Mouse (Mus musculus): ENCODE data around the gene Ntn1. TPM values are rescaled to one million over a fixed set of nuclear protein-coding genes. Genes with fewer than 3 reads are reported as not detected.

Ntn1 gene
- total RNA-seq, 2 experiments from 2014 or later = 6.9 to 10.9 TPM

- intact Hi-C loops (cut with DNase I; ENCODE audit: low total_unique reads) = no loop called here
- DNase-seq = no peak
Observed at GRCm38 (mm10) chr11:68342761-68343160, 57.9 kb downstream of the Ntn1 start.

- no peak for DNase-seq
- intact Hi-C loops (cut with DNase I; ENCODE audit: low total_unique reads) = no loop called here
Observed at GRCm38 (mm10) chr11:68342003-68342400, 58.6 kb downstream of the Ntn1 start.

DNA sequence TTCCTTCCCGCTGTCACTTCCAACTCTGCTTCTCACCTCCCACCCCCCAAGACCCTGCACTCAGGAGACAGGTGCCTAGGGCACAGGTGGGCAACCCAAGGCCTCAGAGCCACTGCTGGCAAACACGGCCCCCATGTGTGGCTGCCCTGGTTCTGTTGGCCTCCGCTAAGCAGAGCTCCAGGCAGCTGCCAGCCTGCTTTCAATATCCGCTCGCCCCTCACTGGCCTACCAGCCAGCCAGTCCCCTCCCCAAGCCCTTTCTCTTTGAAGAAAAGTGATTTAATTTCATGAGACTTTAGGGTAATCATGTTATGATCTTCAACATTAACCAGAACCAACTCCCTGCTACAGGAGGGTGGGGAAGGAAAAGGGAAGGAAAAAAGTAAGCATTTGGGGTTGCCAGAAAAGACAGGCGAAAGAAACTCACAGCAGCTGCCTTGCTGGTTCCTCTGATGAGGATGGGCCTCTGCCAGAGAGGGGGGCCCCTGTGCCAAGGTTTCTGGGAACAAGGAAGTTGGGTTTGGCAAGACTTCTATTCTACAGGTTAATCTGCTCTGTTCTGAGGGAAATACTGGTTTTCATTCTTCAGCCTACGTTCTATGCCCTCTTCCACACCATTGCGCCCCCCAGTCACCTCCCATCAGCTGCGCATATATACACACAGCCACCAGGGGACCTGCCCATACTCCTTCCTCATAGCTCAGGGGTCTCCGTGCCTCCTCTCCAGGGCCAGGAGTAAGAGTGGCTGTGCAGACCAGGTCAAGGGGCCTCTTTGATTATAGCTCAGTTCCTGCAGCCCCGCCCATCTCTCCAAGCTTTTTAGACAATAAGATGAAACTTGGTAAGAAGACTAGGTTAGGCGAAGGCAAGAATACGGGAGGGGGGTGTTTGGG, 59.3 kb downstream of the Ntn1 start:
- intact Hi-C loops (cut with DNase I; ENCODE audit: low total_unique reads) = no loop called here

GRCm38 (mm10) chr11:68340366-68340765, 60.3 kb downstream of the Ntn1 start:
- intact Hi-C loops (cut with DNase I; ENCODE audit: low total_unique reads) = no loop called here
- no peak for DNase-seq

More for the DNA sequence above, 59.3 kb downstream of the Ntn1 start:
- DNase-seq = peak; percentile 60

GRCm38 (mm10) chr11:68339856-68340255, 60.8 kb downstream of the Ntn1 start:
- no peak for DNase-seq
- intact Hi-C loops (cut with DNase I; ENCODE audit: low total_unique reads) = no loop called here

- intact Hi-C loops (cut with DNase I; ENCODE audit: low total_unique reads) = no loop called here
- no peak for DNase-seq
Observed at GRCm38 (mm10) chr11:68339331-68339730, 61.3 kb downstream of the Ntn1 start.

- no peak for DNase-seq
- intact Hi-C loops (cut with DNase I; ENCODE audit: low total_unique reads) = no loop called here
Observed at GRCm38 (mm10) chr11:68331676-68332265, 68.9 kb downstream of the Ntn1 start.

DNA sequence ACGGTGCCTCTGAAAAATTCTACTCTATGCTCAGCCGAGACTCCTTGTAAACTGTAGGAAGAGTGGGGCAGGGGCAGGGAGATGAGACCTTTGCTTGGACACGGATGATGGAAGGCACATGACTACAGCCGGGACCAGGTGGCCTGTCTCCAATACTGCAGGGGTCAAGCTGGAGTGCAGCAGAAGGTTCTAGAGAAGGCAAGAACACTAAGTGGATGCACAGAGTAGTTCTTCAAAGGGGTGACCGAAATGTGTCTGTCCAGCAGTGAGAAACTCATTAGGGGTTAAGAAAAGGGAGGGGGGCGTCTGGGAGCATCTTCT, 69.5 kb downstream of the Ntn1 start:
- intact Hi-C loops (cut with DNase I; ENCODE audit: low total_unique reads) = no loop called here
- no peak for DNase-seq

- DNase-seq = no peak
- intact Hi-C loops (cut with DNase I; ENCODE audit: low total_unique reads) = no loop called here
Observed at GRCm38 (mm10) chr11:68330398-68331116, 70.1 kb downstream of the Ntn1 start.

- DNase-seq = no peak
- intact Hi-C loops (cut with DNase I; ENCODE audit: low total_unique reads) = no loop called here
Observed at GRCm38 (mm10) chr11:68324863-68325262, 75.8 kb downstream of the Ntn1 start.

DNA sequence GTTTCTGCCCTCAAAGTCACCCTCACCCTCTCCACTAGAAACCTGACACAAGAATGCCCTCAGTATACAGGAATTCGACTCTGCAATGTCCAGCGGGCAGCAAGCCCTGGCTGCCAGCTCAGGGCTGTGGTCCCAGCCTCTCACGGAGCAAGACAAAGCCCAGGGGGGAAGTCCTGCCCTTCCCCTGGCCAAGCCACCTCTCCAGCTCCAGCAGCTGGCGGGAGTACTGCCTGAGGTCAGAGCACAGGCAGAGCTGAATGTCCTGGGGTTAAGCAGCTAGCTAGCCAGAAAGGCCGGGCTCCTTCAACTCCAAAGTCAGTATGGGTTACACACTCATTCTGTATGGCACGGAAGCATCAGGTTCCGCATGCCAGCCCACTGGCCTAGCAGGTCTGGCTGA, 79.2 kb downstream of the Ntn1 start:
- intact Hi-C loops (cut with DNase I; ENCODE audit: low total_unique reads) = no loop called here
- peak; percentile 67 for DNase-seq

- intact Hi-C loops (cut with DNase I; ENCODE audit: low total_unique reads) = no loop called here
- no peak for DNase-seq
Observed at GRCm38 (mm10) chr11:68315551-68316130, 85.0 kb downstream of the Ntn1 start.

GRCm38 (mm10) chr11:68313861-68314260, 86.8 kb downstream of the Ntn1 start:
- DNase-seq = no peak
- intact Hi-C loops (cut with DNase I; ENCODE audit: low total_unique reads) = no loop called here

GRCm38 (mm10) chr11:68313065-68313464, 87.6 kb downstream of the Ntn1 start:
- no peak for DNase-seq
- intact Hi-C loops (cut with DNase I; ENCODE audit: low total_unique reads) = no loop called here

DNA sequence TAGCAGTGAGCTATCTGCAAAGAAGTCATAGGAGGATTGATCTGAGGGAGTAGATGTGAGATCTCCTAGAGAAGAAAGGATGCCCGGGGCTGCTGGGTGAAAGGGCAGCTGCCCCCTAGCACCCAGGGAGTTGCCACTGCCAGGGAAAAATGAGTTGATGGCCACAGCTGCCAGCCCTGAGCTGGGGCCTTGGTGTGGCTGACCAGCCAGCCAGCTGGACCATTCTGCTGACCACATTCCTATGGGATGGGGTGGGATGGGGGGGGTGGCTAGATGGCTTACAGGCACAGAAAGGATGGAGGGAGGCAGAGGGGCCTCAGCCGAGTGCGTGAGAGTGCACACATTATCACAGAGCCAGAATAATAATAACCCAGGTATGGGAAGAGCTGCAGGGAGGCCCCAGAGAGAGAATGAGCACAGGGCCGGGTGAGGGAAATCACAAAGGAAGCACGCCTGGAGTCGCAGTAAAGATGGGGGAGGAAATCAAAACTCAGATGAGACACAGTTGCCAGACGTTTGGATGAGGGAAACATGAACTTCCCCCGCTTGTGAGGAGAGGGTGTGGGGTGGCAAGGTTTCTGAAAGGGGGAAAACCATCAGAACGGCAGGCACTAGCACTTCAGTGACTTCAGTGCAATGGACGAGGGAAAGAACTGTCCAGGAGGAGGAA, 91.6 kb downstream of the Ntn1 start:
- intact Hi-C loops (cut with DNase I; ENCODE audit: low total_unique reads) = no loop called here
- peak; percentile 31 for DNase-seq

DNA sequence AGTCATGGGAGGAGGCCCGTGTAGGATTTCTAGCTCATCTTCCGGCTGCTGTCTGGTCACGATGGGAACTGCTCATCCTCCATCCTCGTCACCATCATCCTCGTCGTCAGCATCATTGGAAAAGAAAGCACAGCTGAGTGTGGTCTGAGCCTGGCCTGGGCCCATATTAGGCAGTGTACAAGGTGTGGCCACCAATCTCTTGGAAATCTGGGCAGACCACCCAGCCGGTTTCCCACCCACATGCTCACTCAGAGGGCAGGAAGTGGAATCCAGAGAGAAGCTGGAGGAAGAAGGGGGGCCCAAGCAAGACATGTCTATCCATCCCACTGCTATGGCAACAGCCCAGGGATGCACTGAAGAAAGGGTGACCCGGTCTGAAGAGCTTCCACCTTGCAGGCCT, 94.6 kb downstream of the Ntn1 start:
- no peak for DNase-seq
- intact Hi-C loops (cut with DNase I; ENCODE audit: low total_unique reads) = no loop called here

- intact Hi-C loops (cut with DNase I; ENCODE audit: low total_unique reads) = no loop called here
Observed at GRCm38 (mm10) chr11:68302323-68302722, 98.3 kb downstream of the Ntn1 start.

DNA sequence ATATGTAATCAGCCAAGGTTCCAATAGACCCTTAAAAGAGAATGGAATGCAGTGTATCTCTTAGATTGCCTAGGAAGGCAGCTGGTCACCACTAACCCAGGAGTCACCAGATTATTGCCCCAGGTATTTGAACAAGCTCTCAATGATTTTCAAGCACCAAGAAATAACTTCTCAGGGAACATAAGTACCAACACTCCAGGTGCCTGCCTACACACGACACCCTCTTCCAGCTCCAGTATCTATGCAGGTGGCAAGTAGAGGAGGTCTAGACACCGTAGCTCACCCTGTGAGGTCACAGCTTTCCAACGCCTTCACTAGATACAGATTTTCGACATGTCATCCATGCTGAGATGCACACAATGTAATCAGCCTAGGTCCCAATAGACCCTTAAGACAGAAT, 99.0 kb downstream of the Ntn1 start:
- DNase-seq = no peak
- intact Hi-C loops (cut with DNase I; ENCODE audit: low total_unique reads) = no loop called here

More at GRCm38 (mm10) chr11:68302323-68302722, 98.3 kb downstream of the Ntn1 start:
- no peak for DNase-seq

DNA sequence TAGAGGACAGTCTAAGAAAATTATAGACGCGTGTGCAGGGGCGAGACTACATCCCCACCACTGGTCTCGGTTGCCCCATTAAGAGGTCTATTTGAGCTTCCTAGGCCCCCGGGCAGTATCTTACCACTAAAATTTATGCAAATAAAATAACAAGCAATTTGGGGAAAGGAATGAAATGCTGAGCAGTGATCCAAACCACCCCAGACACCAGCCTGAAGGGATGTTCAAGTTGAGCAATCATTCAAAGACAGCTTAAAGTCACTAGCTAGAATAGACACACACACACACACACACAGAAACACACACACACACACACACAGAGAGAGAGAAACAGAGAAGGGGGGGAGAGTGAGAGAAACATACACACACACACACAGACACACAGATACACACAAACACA, 105.1 kb downstream of the Ntn1 start:
- DNase-seq = no peak
- intact Hi-C loops (cut with DNase I; ENCODE audit: low total_unique reads) = no loop called here

GRCm38 (mm10) chr11:68290631-68291030, 110.0 kb downstream of the Ntn1 start:
- DNase-seq = peak; percentile 40
- intact Hi-C loops (cut with DNase I; ENCODE audit: low total_unique reads) = no loop called here
